Mouse (Mus musculus) forebrain, embryonic 16.5 days (tissue): ENCODE results near the gene Gm266. TPM values are rescaled to one million over a fixed set of nuclear protein-coding genes. Genes with fewer than 3 reads are reported as not detected.

ENCODE experiments used
- ATAC-seq: fragments of 200-750 bp; cut with Nextera tagmentation; 2 replicates; pipeline ENCODE4 v1.8.0; 2017; ENCODE audit warnings: mild to moderate bottlenecking, moderate library complexity
- H3K27ac ChIP-seq: fragments of 300-500 bp; sonication (generic); 2 replicates; pipeline ENCODE4 v1.5.1; 2014; ENCODE audit warnings: low read length, control low read depth
- H3K27me3 ChIP-seq: fragments of 300-500 bp; sonication (generic); replicated peaks from 2 replicates; pipeline ENCODE4 v1.6.1; 2014; ENCODE audit warnings: low read length; ENCODE audit not compliant: control insufficient read depth, insufficient read depth
- H3K36me3 ChIP-seq: fragments of 300-500 bp; sonication (generic); 2 replicates; pipeline ENCODE4 v1.6.1; 2014; ENCODE audit not compliant: control insufficient read depth, insufficient read depth
- H3K4me1 ChIP-seq: fragments of 300-500 bp; sonication (generic); replicated peaks from 2 replicates; pipeline ENCODE4 v1.6.1; 2014; ENCODE audit warnings: low read length; ENCODE audit not compliant: control insufficient read depth, insufficient read depth
- H3K4me2 ChIP-seq: fragments of 300-500 bp; sonication (generic); 2 replicates; pipeline ENCODE4 v1.6.1; 2014; ENCODE audit warnings: mild to moderate bottlenecking, low read length, control low read depth
- H3K4me3 ChIP-seq: fragments of 300-500 bp; sonication (generic); replicated peaks from 2 replicates; pipeline ENCODE4 v1.5.1; 2014; ENCODE audit warnings: mild to moderate bottlenecking, low read length, control low read depth
- H3K9ac ChIP-seq: fragments of 300-500 bp; sonication (generic); replicated peaks from 2 replicates; pipeline ENCODE4 v1.6.1; 2014; ENCODE audit warnings: low read depth, low read length, control low read depth
- H3K9me3 ChIP-seq: fragments of 300-500 bp; sonication (generic); 2 replicates; pipeline ENCODE4 v1.6.1; 2016; ENCODE audit warnings: low read length; ENCODE audit not compliant: control insufficient read depth
- WGBS: fragments of 180-500 bp; shearing (Covaris S2); extraction: QIAGEN DNeasy Blood & Tissue Kit; methylation state at CpG from one replicate; pipeline ENCODE4 v1.1.7; 2014; 5-methylcytosine and 5-hydroxymethylcytosine counted together
- polyA plus RNA-seq: library from polyadenylated mRNA; unstranded; fragments of >200 nt; fragmentation: Nextera tagmentation; extraction: Ambion mirVana; gene quantifications from 2 replicates; pipeline ENCODE4 v1.2.1, GENCODE M21; 2015

Gene Gm266
- polyA plus RNA-seq, 1 experiment from 2014 or later, result 0.23 TPM

- WGBS, result 82% methylated on average over 11 of the region's 11 CpGs
- H3K27ac ChIP-seq, result no peak overlapping the region
- ATAC-seq, result no peak
- no peaks in the 10 kb centered on the region for H3K9me3 ChIP-seq
- H3K4me2 ChIP-seq, result no peak overlapping the region
- peaks cover 35% of the 10 kb centered on the region for H3K27me3 ChIP-seq
- no peak overlapping the region for H3K4me3 ChIP-seq
- no peak overlapping the region for H3K9ac ChIP-seq
- H3K36me3 ChIP-seq, result no peaks in the 10 kb centered on the region
- peaks cover 11% of the 10 kb centered on the region for H3K4me1 ChIP-seq
Measured at GRCm38 (mm10) chr12:111489261-111489865, 3.7 kb upstream of the Gm266 start.

GRCm38 (mm10) chr12:111486455-111486854 is 832 bp upstream of the Gm266 start:
- no peak for ATAC-seq
- Histone ChIP-seq H3K27me3 (peaks cover 51% of the 10 kb centered on the region), H3K4me3 (no peak overlapping the region; the same call in 1 of the 2 replicates), H3K4me1 (peaks cover 11% of the 10 kb centered on the region), H3K9me3 (no peaks in the 10 kb centered on the region), H3K27ac (no peak overlapping the region), H3K9ac (no peak overlapping the region), H3K4me2 (no peak overlapping the region), H3K36me3 (no peaks in the 10 kb centered on the region)
- WGBS, result 8% methylated on average over 12 of the region's 12 CpGs

DNA sequence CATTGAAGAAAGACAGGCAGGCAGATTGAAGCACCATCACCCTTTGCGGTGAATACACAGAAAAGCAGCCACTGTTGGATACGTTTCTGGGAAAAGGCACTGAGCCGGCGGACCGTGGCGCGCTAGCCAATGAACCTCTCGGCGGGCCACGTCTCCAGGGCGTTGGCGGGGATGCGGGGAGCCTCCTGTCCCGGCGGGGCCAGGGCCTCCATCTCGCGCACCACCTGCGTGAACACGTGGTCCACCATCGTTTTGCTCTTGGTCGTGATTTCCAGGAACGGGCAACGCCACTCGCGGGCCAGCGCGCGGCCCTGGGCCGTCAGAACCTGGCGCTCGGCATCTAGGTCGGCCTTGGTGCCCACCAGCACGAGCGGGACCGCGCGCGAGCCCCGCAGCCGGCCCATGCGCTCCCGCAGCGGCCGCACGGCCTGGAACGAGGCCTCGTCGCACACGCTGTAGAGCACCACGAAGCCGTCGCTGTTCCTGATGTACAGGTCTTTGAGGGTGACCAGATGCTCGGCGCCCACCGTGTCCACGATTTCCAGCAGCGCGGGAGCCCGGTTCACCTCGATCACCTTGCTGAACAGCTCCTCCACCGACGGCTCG is 474 bp downstream of the Gm266 start:
- H3K9ac ChIP-seq, result peak overlapping the region; percentile 41
- H3K9me3 ChIP-seq, result no peaks in the 10 kb centered on the region
- H3K4me1 ChIP-seq, result peaks cover 11% of the 10 kb centered on the region
- no peaks in the 10 kb centered on the region for H3K36me3 ChIP-seq
- no peak for ATAC-seq
- H3K27ac ChIP-seq, result no peak overlapping the region
- H3K27me3 ChIP-seq, result peaks cover 51% of the 10 kb centered on the region
- H3K4me3 ChIP-seq, result peak overlapping the region; percentile 38
- under 1% methylated on average over 61 of the region's 63 CpGs for WGBS
- H3K4me2 ChIP-seq, result peak overlapping the region; percentile 58

DNA sequence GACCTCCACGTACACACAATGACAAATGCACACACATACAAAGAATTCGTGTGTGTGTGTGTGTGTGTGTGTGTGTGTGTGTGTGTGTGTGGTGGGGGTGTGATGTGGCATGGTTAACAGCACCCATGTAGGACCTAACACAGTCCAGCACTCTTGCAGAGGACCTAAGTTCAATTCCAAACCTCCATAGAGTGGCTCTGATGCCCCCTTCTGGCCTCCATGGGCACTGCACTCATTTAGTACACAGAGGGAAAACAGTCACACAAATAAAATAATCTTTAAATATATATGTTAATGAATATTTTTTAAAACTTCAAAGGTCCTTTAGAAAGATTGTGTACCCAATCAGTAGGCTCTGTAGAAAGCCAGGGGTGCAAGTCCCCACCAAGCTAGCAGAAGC is 5.7 kb downstream of the Gm266 start:
- no peaks in the 10 kb centered on the region for H3K9me3 ChIP-seq
- H3K27ac ChIP-seq, result no peak overlapping the region
- H3K4me2 ChIP-seq, result no peak overlapping the region
- peaks cover 22% of the 10 kb centered on the region for H3K27me3 ChIP-seq
- no peak overlapping the region for H3K4me3 ChIP-seq
- H3K4me1 ChIP-seq, result peaks cover 6% of the 10 kb centered on the region
- H3K9ac ChIP-seq, result no peak overlapping the region
- ATAC-seq, result no peak
- H3K36me3 ChIP-seq, result no peaks in the 10 kb centered on the region
- 67% methylated on average over 2 of the region's 2 CpGs for WGBS

DNA sequence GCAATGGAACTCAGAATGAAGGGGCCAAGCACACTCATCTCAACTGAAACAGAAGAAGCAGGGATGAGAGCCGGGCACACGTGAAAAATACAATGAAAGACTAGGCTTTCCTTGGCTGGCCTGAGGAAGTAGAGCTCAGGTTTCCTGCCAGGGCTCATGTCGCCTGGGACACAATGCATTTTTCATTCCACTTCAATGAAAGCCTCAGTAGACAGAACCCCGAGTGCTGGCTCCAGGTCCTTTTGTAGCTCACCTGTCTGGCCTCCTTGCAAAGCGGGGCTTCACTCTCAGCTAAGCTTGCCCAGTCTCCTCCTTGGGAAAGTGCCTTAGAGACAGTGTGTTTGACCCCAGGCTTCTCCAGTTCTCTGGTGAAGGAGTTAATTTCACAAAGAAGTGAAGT is 6.7 kb downstream of the Gm266 start:
- H3K4me2 ChIP-seq, result no peak overlapping the region
- no peaks in the 10 kb centered on the region for H3K9me3 ChIP-seq
- peaks cover 12% of the 10 kb centered on the region for H3K27me3 ChIP-seq
- peaks cover 8% of the 10 kb centered on the region for H3K4me1 ChIP-seq
- 54% methylated on average over 5 of the region's 5 CpGs for WGBS
- no peak for ATAC-seq
- H3K9ac ChIP-seq, result no peak overlapping the region
- no peaks in the 10 kb centered on the region for H3K36me3 ChIP-seq
- H3K27ac ChIP-seq, result no peak overlapping the region
- no peak overlapping the region for H3K4me3 ChIP-seq

DNA sequence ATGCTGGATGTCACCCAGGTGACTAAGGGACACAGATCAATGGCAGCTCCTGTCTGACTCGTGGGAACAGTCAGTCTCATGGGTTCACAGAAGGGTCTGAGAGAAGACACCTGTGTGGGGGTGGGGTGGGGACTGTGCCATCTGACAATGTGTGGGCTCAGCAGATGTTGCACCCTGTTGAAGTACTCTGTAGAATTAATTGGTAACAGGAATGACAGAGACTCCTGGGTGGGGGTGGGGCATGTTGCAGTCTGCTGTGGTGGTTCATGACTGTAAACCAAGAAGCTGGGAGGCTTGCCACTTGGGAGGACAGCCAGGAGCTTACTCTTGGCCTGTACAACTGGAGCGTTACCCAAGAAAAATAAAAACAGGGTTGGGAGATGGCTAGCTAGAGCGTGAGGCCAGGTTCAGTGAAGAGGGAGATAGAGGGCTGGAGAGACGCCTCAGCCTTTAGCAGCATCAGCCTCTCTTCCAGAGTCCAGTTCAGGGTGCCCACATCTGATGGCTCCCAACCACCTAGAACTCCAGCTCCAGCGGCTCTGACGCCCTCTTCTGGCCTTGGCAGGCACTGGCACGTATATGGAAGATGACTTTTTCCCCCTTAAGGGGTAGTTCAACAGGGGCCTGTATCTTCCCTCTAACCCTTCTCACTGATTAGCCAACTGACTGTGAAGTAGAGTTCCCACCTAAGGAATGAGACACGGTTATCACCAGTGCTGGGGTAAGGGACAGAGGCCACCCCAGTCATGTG is 10.6 kb downstream of the Gm266 start:
- WGBS, result 54% methylated on average over 8 of the region's 8 CpGs
- Histone ChIP-seq H3K27me3 (no peaks in the 10 kb centered on the region), H3K9ac (no peak overlapping the region), H3K4me2 (no peak overlapping the region), H3K9me3 (no peaks in the 10 kb centered on the region), H3K36me3 (no peaks in the 10 kb centered on the region), H3K4me3 (no peak overlapping the region), H3K4me1 (peaks cover 12% of the 10 kb centered on the region), H3K27ac (no peak overlapping the region)
- no peak; the same call in 1 of the 2 replicates for ATAC-seq

DNA sequence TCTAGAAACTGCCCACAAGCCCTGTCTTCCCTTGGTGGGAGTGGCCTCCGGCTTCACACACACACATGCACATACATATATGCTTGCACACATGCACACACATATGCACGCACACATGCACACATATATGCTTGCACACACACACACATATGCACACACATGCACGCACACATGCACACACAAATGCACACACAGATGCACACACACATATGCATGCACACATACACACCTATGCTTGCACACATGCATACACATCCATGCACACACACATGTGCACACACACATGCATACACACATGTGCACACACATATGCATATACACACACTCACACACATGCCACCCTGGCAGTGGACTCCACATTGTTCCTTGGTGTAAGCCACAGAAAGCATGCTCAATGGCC is 11.2 kb downstream of the Gm266 start:
- Histone ChIP-seq H3K9ac (no peak overlapping the region), H3K36me3 (no peaks in the 10 kb centered on the region), H3K4me2 (no peak overlapping the region), H3K4me1 (peaks cover 13% of the 10 kb centered on the region), H3K27me3 (no peaks in the 10 kb centered on the region), H3K4me3 (no peak overlapping the region), H3K27ac (no peak overlapping the region), H3K9me3 (no peaks in the 10 kb centered on the region)
- 95% methylated on average over 3 of the region's 3 CpGs for WGBS
- no peak for ATAC-seq

DNA sequence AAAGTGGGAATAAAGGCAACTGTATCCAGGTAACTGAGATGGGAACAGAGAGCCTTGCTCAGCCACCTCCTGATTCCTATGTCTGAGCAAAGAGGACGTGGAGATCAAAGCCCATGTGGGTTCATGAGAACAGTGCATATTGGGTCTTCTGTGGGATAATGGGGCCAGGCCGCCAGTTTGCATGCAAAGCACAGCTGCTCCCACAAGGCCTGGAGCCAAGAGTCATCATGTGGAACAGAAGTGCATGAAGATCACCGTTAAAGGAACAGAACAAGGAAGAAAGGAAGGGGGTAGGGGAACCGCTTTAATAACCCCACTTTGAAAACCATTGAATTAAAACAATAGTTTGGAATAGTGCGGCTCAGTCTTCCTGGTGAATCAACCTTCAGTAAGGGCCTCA is 12.7 kb downstream of the Gm266 start:
- Histone ChIP-seq H3K9ac (no peak overlapping the region), H3K9me3 (no peaks in the 10 kb centered on the region), H3K27me3 (no peaks in the 10 kb centered on the region), H3K36me3 (no peaks in the 10 kb centered on the region), H3K27ac (no peak overlapping the region), H3K4me2 (no peak overlapping the region), H3K4me3 (no peak overlapping the region), H3K4me1 (peaks cover 15% of the 10 kb centered on the region)
- ATAC-seq, result no peak
- WGBS, result 30% methylated on average over 5 of the region's 5 CpGs

DNA sequence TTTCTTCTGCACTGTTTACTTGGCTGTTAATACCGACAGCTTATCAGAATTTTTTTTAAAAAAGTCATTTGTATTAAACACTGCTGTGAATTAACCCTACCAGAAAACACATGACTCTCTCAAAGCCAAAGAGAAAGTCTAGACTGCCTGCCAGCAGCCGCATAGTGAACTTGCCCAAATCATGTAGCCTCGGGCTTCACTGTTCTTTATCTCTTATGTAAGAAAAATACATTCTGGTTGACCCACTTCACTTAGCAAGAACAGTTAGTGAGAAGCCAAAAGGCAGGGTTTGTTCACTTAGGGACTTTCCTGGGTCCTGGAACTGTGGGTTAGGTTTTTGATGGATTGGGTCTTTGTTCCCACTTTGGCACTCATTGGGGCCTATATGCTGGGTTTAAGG is 13.9 kb downstream of the Gm266 start:
- 86% methylated on average over 3 of the region's 3 CpGs for WGBS
- no peaks in the 10 kb centered on the region for H3K9me3 ChIP-seq
- no peak overlapping the region for H3K4me3 ChIP-seq
- no peak overlapping the region for H3K27ac ChIP-seq
- ATAC-seq, result no peak
- H3K36me3 ChIP-seq, result no peaks in the 10 kb centered on the region
- H3K27me3 ChIP-seq, result no peaks in the 10 kb centered on the region
- H3K9ac ChIP-seq, result no peak overlapping the region
- H3K4me2 ChIP-seq, result no peak overlapping the region
- H3K4me1 ChIP-seq, result peaks cover 15% of the 10 kb centered on the region
